Mouse (Mus musculus) spleen, postnatal 14 days (tissue): ENCODE data around the gene Gas2.
A peak's percentile ranks its signal among the peaks of the same experiment; 100 is the strongest.

Experiments used
- DNase-seq, 2 experiments: peaks; one replicate each; pipeline ENCODE4 v3.0.0; 2021 to 2022; ENCODE audit warnings: low spot score in 2 of 2

Gas2 gene

DNA sequence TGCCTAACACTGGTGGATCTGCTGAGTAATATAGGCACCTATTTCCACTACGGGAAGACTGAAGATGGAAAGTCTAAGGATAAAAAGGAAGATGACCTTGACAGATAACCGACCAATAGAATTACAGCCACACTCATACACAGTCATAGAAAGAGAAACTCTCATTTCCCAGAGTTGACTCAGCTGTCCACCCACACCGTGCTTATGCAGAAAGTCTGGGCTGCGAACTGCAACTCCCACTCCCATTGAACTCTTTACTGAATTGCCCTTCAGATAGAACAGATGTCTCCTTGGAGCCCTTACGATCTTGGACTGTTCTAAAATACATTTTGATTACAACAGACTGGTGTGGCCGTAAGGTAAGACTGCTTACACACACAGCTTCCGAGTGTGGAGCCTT is 102.9 kb downstream of the Gas2 start:
- no peak for DNase-seq

DNA sequence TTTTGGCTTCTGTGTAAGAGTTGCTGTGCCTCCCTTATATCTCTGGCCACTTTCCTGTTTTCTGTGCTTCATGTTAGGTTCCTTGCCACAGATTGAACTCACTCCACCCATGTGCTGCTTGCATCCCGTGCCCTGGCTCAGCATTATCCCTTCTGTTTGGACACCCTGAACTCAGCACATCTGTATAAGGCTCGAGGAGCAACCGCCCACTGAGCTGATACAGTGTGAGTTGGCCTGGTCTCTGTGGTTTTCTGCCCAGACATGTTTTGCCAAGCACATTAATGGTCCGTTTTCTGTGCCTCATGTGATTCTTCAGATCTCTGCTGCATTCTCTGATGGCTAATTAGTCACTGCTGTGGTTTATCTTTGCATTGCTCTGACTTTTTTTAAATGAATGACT is 105.8 kb downstream of the Gas2 start:
- DNase-seq, result no peak

DNA sequence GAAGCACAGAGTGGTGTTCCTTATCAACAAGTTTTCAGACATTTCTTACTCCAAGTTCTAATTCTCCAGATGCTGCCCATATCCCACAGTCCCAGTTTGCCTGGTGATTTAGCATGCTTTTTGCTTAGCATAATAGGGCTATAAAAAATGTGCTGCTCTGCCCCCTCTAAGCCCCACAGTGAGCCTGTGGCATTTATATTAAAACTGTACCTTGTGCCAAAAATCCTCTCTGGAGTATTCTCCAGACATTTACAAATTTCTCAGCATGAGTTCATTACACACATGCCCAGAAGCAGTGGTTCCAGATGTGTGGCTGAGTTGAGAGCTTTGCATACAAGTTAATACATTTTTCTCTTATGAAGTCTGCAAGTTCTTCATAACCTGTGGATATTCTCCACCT is 107.6 kb downstream of the Gas2 start:
- no peak for DNase-seq

DNA sequence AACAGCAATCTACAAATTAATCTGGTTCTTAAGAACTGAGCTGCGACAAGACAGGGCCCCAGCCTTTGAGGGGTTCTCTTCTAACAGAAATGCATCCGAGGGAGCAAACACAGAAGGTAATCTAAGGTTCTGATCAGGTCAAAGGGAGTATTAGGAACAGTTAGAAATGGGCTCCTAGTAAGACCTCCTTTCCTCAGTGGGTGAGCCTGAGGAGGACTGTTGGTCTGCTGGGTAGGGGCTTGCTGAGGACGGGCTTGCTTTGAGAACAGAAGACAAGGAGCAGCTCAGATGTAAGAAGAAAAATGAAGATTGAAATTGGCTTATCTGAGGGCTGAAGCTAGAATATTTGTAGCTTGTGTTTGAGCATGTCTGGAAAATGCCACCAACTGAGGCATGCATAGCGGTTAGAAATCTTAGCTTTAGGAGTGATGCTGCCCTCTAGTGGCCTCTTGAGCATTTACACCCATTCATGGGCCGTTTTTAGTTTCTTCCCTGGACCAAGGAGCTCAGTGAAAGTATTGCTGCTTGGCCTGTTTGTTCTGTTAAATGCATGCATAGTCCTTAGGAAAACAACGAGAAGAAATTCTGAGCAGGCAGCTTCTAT is 110.5 kb downstream of the Gas2 start:
- DNase-seq, result peak in 1 of 2 experiments; percentile 15

- DNase-seq, result no peak
These were observed 111.3 kb downstream of the Gas2 start for GRCm38 (mm10) chr7:51973091-51973490.

DNA sequence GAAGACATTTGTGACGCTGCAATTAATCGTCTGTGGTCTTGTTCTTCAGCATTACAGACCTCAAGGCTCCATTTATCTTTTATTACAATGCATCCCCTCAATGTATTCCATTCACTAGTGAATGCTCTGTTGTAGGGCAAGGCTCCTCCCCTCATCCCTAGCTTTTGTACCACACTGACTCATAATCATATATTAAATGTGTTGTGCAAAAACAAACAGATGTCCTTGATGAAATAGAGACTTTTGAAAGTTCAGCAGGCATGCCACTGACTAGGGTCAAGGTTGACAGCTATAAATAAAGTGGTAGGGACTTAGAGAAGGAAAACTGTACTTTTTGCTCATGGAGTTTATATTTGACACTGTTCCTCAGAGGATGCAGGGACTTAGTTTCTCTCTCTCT is 111.7 kb downstream of the Gas2 start:
- DNase-seq, result no peak

DNA sequence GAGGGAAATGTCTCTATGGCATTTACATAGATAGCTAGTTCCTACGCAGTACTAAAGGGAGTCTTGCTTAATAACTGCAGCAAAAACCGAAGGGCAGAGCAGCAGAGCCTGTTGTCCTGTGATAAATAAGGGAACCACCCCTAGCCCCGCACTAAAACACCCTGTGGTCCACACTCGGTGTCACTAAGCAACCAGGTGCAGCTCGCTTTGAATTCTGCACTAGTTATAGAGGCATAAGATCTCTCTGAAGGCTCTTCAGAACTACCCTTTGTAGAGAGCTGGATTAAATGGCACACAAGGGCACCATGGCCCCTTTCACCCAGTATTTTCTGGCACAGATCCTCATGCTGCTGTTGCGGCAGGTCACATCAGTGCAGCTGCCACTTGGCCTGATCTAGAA is 113.4 kb downstream of the Gas2 start:
- DNase-seq, result no peak

GRCm38 (mm10) chr7:51979271-51979670 is 117.5 kb downstream of the Gas2 start:
- no peak for DNase-seq

- DNase-seq, result no peak
These were observed 120.5 kb downstream of the Gas2 start for GRCm38 (mm10) chr7:51982303-51982702.

DNA sequence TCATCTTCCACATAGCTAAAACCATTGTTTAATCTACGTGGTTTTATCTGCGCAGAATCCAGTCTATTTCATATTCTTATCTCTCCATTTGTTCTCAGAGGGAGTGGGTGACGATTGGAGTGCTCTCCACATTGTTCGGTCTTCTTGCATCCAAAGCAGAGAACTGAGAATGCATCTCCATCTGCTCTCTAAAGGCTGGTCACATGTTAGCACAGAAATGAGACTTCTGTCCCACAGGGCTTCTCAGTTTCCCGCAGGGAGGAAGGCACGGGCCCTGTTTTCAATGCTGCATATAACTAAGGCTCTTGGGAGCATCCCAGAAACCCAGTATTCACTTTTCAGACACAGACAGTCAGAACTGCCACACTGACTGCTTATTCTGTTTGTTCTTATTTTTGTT is 123.9 kb downstream of the Gas2 start:
- DNase-seq, result no peak

GRCm38 (mm10) chr7:51986909-51987308 is 125.1 kb downstream of the Gas2 start:
- no peak for DNase-seq

- DNase-seq, result no peak
These were observed 129.2 kb downstream of the Gas2 start for GRCm38 (mm10) chr7:51991020-51991419.

- peak; percentile 75 to 76 for DNase-seq
These were observed 143.9 kb downstream of the Gas2 start, which contains the start of gene Svip for GRCm38 (mm10) chr7:52005511-52006295. TSS of gene Svip (minus strand) at chr7:52006018.

- DNase-seq, result no peak
These were observed 144.4 kb downstream of the Gas2 start for GRCm38 (mm10) chr7:52006296-52006630.

DNA sequence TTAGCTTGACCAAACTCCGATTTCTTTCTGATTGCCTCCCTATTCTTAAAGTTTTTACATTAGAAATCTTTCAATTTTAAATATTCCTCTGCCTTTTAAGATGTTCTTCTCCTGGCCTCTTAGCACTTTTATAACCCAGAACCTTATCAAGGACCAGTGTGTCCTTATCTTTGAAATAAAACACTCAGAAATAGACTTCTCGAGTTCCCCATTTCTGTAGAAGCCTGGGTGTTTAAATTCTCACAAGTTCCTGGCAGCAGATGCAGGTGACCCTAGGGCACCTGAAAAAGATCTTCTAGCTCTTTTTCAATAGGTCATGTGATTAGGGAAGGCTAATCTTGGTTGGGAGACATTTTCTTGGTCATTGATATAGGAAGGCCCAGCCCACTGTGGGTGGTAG is 145.3 kb downstream of the Gas2 start:
- no peak for DNase-seq

DNA sequence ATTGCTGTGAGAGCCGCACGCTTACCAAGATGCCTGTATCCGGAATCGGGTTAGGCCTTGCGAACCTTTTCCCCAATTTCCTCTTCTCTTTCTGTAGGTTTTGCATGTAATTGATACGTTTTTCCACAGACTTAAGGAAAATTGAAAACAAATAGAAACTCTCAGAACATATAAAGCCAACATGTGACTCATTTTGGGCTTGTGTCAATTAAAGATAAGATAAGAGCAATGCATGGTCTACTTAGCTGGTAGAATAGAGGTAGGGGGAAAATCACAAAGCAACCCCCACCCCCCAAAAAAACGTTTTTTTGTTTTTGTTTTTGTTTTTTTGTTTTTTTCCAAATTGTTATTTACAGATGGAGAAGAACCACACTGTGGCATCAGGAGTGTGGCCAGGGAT is 151.6 kb downstream of the Gas2 start:
- DNase-seq, result no peak

GRCm38 (mm10) chr7:52015180-52015579 is 153.4 kb downstream of the Gas2 start:
- no peak for DNase-seq

DNA sequence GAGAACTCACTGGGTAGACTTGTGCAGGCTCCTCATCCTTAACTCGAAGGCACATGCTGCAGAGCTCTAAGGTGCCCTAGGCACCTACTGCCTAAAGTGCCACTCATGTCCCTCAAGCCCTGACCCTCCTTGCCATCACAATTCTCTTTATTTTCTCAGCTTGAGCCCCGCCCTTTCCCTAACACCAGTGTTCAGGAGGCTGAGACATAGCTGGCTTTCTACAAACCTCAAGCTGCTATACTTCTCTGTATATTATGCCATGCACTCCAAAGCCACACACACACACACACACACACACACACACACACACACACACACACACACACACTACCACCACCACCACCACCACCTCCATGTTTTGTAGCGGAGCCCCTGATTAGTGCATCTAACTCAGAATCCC is 153.8 kb downstream of the Gas2 start, which contains the start of gene 1700015G11Rik:
TSS of gene 1700015G11Rik (minus strand) at position 101 of the 400 bp plus-strand sequence.
- no peak for DNase-seq

- DNase-seq, result no peak
These were observed 160.2 kb downstream of the Gas2 start for GRCm38 (mm10) chr7:52022039-52022438.

GRCm38 (mm10) chr7:52024050-52024626 is 162.3 kb downstream of the Gas2 start:
- no peak for DNase-seq

DNA sequence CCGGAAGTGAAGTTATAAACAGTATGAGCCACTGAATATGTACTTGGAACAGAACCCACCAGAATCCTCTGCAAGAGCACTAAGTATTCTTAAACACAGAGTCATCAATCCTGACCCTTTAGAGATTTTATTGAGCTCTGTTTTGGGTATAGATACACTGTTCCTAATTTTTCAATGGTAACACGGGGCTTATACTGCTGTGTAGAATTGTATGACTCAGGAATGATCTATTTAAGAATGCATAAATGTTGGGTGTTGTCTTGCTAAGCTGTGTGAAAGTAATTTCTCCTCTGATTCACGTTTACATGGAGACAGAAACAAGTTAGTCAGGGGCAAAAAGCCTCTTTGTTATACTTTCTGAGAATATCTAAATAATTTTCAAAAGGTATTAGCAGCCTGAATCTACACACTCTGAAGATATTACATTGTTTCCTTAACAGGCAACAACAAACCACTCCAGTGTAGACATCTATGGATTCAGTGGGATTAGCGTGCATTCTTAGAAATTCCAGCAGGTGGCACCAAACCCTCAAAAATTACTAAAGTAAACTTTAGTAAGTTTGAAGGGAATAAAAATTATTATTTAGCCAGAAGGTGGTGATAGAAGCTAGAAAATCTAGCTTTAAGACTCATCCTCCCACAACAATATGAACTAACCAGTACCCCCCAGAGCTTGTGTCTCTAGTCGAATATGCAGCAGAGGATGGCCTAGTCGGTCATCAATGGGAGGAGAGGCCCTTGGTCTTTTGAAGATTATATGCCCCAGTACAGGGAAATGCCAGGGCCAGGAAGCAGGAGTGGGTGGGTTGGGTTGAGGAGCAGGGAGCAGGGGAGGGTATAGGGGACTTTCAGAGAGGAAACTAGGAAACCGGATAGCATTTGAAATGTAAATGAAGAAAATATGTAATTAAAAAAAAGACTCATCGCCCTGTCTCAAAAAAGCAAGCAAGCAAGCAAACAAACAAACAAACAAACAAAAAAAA is 176.1 kb downstream of the Gas2 start:
- no peak for DNase-seq
